Mouse (Mus musculus) fat pad, adult 2 months (tissue): ENCODE results near the gene Marveld1.
A peak's percentile ranks its signal among the peaks of the same experiment; 100 is the strongest.

Experiments
- DNase-seq: peaks from one replicate; pipeline ENCODE4 v3.0.0-alpha.2; 2011; ENCODE audit warnings: low read depth, low spot score; ENCODE audit errors: extremely low read depth

Gene Marveld1

DNA sequence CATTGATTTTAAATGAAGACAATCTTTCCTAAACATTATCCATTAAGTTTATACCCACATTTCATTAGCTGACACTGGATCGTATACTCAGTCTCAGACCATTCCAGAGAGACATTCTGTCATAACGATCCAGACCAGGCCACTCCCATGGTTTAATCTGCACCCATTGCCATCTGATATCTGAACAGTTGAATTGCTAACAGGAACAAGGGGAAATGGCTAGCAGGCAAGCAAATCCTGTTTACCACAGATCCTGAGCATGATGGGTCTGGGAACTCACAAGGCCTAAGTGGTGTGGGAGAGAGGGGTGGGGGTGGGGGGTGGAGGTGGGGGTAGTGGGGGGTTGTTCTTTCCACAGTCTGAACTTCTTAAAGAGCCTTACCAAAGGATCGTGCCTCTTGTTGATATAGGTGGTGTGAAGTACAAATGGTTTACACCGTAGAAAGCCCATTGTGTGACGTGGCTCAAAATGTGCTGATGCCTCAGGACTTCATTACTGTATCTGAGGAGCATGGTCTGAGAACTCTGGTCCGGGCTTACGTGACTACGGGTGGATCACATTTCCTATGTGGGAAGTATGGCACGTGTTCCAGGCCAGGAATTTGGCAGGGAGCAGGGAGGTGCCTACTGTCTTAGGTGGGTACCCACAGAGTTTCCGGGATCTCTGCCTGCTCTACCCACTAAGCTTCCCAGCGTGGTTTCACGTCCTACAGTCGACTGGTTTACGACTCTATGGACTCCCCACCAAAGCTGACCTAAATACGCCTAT, 8.5 kb upstream of the Marveld1 start:
- DNase-seq: no peak

DNA sequence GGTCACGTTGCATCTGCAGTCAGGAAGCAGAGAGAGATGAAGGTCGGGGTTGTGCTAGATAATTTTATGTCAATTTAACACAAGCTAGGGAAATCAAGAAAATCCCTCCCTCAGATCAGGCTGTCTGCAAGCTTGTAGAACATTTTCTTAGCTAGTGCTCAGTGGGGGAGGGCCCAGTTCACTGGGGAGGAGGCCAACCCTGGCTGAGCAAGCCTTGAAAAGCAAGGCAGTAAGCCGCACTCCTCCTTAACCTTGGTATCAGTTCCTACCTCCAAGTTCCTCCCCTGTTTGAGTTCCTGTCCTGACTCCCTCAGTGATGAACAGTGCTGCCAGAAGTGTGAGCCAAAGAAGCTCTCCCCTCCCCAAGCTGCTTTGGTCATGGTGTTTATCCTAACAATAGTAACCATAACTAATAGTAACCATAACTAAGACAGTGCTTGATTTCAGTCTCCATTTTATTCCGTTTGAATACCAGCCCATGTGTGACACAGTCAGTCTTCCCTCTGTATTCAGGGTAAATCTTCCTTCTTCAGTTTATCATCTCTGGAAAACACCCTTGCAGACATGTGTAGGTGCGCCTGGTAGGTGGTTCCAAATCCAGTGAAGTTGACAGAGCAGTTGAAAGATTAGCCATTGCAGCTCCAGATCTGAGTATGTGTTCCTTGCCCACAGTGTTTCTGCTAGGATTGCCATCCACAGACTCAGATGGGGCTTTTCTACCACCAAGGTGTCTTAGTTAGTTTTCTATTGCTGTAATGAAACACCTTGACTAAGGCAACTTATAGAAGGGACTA, 7.3 kb upstream of the Marveld1 start:
- DNase-seq: no peak

DNA sequence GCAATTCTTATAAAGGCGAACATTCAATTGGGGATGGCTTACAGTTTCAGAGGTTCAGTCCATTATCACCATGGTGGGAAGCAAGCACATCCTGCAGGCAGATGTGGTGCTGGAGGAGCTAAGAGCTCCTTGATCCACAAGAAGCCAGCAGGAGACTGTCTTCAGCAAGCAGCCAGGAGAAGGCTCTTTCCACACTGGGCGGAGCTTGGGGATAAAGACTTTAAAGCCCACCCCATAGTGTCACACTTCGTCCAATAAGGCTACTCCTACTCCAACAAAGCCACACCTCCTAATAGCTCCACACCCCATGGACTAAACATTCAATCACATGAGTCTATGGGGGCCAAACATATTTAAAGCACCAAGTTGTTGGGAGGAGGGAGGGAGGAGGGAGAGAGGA, 5.2 kb upstream of the Marveld1 start:
- DNase-seq: no peak

DNA sequence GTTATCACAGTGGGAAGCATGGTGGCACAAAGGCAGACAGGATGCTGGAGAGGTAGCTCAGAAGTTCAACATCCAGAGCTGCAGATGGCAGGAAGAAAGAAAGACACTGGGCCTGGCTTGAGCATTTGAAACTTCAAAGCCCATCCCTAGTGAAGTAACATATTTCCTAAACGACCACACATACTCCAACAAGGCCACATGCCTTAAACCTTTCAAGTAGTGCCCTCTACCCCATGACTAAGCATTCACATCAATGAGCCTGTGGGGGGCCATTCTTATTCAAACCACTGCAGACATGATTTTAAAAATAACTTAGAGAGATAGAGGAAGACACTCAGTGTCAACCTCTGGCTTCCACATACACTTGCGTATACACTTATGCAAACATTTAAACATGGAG, 4.4 kb upstream of the Marveld1 start:
- DNase-seq: no peak

DNA sequence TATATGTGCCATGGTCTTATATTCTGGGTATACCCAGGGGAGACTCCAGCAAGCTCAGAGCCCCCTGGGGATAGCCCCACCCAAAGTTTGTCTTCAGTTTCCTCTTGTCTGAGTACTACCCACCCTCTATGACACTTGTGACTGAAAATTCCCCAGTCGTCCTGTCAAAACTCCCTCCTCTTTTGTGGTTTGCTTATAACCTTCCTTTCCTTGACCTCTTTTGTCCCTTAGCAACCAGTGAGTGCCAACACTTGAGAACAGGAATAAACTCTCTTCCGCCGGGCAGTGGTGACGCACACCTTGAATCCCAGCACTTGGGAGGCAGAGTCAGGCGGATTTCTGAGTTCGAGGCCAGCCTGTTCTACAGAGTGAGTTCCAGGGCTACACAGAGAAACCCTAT, 3.1 kb upstream of the Marveld1 start:
- DNase-seq: no peak

DNA sequence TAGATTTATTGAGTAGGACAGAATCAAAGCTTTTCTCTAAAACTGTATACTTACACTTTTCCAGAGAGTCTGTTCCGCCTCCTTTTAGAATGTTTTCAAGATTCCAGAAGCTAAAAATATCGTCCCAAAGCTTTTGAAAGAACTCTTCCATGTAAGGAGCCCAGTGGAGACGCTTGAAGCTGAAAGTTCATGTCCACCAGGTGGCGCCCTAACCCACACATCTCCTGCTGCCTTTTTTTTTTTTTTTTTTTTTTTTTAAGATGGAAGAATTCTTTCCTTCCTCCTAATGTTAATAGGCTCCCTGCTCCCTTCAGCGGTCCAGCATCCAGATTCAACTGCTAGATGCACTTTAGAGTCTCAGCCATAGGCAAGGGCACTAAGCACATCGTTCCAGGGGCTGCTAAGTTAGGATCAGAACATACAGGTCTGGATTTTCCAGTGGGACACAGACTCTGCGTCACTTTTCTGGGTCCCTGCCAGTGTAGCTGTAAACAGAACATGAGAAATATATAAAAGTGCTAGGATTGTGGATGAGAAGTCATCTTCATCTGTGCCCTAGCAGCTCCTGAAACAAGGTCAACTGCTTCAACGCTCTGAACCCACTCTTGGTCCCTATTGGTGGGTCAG, 2.5 kb upstream of the Marveld1 start:
- DNase-seq: no peak

DNA sequence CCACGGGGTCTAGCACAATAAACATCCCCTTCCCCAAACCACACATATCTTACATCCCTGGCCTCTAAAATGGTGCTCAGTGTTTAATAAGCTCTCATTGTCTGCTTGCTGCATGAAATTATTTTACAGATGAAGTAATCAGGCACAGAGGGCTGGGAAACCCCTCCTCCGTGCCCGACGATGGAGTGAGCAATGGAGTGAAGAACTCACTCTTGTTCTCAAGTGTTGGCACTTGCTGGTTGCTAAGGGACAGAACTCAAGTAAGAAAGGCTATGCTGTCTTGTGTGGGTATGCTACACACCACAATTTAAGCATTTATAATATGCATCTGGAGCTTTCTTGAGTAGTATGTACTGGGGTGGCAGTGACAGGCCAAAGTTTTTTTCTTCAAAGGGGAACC, 2.0 kb upstream of the Marveld1 start:
- no peak for DNase-seq

DNA sequence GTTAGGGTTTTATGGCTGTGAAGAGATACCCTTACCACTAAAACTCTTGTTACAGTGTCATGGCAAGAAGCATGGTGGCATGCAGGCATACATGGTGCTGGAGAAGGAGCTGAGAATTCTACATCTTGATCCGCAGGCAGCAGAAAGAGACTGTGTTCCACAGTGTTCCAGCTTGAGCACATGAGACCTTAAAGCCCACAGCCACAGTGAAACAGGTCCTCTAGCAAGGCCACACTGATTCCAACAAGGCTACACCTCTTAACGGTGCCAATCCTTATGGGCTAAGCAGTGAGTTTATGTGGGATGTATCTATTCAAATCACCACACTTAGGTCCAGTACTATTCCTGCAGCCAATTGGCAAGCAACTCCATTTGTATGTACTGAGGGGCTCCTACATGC, 1.5 kb upstream of the Marveld1 start:
- no peak for DNase-seq

DNA sequence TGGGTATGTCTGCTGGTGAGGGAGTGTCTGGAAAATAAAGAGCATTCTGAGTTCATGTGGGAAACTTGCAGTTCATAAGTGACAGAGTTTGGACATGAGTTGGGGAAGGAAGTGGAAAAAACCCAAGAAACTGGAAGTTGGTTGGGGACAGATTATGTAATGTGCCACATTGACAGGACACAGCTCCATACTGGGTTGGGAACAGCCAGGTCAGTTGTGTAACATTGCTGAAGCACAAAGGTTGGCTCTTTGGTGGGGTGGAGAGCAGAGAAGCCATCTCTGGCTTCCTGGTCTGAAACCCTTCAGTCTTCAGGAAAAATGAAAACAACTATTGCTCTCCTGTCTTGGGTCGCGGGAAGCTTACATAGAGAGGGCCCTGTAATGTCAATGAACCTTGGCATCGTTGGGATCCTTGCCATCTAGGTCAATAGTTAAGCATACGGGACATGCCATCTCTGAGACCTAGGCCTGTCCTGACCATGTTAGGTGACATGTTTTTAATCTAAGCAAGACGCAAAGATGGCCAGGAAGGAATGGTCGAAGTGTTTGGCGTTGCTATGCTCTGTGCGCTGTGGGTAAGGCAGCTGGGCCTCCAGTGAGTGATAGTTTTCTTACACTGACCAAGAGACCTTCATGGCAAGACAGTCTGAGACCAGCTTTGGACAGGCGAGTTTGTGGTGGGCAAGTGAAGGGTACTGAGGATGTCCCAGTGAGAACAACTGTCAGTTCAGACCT, 757 bp upstream of the Marveld1 start:
- no peak for DNase-seq

DNA sequence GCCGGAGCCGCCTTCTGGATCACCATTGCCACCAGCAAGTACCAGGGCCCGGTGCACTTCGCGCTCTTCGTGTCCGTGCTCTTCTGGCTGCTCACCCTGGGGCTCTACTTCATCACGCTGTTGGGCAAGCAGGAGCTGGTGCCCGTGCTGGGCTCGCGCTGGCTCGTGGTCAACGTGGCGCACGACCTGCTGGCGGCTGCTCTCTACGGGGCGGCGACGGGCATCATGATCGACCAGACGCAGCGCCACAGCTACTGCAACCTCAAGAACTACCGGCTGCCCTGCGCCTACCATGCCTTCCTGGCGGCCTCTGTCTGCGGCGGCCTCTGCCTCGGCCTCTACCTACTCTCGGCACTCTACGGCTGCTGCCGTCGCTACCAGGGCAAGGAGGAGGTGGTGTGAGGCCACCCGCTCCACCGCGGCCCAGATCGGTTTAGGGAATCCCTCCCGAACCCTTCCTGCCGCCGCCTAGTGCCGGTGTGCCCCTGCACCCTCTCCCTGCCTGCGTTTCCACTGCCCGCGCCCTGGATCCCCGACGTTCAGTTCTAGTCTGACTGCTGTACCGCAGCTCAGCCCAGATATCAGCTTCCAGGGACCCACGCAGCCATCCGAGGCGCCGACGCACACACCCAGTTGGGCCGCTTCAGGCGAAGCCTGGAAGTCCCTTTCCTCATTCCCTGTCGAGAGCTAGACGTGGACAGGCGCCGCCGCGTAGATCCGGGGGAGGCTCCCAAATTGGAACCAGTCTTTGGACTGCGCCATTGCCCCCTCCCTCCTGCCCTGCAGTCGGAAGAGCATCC, 769 bp downstream of the Marveld1 start:
- no peak for DNase-seq

DNA sequence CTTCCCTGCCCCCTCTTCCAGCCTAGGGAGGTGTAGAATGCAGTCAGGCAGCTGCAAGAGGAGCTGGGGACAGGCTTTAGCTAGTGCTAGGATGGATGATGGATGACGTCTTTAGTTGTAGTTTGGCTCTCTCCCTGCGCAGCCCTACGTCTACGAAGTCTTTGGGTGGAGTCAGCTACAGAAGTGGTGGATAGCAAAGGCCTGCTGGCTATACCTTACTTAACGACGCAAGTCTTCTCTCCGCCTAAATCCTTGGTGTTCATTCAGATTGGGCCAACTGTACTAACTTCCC, 1.3 kb downstream of the Marveld1 start:
- no peak for DNase-seq

DNA sequence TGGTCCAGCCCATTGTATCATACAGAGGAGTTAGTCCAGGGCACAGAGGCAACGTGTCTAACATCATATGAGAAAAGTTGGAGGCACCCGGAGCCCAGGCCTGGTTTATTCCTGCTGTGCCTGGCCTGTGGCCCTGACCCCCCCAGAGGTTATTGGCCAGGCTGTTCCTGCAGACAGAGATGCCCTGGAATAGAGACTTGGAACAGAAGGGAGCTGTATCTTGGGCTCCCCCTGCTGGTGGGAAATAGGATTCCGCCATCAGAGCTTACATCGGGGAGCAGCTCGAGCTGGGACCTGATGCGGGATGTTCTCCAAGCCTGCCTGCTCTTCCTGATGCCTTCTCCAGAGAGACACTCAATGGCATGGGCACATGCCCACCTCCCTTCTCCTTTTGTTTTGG, 4.8 kb downstream of the Marveld1 start:
- DNase-seq: no peak

DNA sequence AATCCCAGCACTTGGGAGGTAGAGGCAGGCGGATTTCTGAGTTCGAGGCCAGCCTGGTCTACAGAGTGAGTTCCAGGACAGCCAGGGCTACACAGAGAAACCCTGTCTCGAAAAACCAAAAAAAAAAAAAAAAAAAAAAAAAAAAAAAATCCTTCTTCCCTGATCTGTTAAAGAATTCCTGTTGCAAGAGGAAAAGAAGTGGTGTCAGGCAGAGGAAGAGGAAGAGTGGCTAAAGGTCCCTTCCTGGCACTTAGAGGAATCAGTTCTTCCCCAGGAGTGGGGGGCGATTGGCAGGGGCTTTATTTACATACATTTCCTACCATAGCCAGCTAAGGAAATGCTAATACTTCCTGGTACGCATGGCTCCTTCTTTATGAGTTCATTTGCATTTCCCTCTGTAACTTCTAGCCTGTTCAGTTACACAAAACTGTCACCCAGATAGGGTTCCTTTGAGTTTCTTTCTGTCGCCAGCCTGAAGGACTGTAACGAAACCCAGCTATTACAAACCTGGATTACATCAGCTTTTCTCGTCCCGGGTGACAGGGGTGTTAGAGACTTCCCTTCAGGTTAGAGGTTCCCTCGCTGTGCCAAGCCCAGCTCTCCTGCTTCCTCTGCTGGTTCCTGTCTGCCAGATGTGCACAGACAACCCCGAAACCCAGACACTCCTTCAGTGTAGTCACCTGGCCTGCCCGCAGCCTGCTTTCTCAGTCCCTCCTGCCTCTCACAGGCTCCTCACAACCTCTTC, 10.5 kb downstream of the Marveld1 start:
- no peak for DNase-seq

DNA sequence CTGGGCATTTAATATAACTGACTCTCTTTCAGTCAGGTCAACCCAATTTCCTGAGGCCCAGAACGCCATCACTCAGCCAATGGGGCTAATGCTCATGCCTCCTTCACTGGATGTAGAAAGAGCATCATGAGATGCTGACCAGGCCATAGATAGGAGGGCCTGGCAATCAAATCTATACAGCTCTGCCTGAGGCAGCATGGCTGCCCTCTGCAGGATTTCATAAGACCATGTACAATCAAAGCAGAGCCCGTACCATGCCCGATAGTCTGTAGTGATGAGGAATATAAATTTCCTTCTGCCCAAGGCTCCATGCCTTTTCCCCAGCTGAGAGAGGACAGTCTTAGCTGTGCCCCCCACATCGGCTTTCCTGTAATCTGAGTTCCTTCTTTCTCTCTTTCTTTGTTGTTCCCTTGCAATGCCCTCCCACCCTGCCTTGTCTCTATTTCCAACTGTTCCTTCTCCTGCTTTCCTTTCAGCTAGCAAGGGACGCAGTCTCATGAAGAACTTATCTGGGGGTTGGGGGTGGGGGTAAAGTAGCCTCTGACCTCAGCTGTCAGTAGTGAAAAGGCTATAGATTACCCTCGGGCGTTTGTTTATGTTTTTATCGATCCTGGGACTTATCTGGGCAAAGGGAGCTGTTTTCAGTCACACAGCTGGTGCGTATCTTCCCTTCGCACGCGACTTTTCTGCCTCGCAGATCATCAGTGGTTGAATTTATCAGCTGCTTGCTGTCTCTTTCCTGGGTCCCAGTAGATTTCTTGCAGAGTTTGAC, 11.2 kb downstream of the Marveld1 start:
- DNase-seq: no peak

DNA sequence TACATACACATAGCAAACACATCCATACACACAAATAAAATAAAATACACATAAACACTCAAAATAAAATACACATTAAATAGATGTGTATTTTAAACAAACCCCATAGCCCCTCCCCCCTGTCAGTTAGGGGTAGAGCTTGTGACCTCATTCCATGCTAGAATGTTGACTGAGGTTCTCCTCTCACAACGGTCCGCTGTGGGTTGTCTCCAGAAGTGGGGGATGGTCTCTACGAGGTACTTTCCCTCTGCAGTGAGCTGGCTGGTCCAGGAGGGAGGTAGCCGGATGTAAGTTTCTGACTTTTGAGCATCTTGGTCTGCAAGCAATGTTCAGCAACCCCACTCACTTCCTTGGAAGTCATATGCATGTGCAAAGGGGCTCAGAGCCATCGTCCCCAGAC, 16.6 kb downstream of the Marveld1 start, which contains the start of gene Zfyve27:
TSS of gene Zfyve27 (plus strand) at position 188 of the 400 bp plus-strand sequence.
- no peak for DNase-seq

DNA sequence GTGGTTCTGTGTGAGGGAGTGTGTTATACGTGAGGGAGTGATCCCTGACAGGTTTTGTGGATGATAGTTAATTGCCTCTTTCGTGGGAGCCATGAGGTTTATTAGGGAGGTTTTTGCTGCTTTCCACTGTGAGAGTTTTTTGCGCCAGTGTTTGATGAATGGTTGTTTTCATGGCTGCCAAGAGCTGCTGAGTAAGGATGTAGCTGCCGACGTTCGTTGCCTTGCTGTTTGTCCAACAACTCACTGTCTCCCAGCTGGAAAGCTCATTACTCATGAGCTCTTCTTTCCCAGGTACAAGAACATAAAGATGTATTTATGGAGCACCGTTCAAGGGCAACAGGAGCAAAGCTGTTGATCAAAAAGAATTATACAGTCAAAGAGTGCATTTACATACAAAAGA, 17.0 kb downstream of the Marveld1 start:
- no peak for DNase-seq

DNA sequence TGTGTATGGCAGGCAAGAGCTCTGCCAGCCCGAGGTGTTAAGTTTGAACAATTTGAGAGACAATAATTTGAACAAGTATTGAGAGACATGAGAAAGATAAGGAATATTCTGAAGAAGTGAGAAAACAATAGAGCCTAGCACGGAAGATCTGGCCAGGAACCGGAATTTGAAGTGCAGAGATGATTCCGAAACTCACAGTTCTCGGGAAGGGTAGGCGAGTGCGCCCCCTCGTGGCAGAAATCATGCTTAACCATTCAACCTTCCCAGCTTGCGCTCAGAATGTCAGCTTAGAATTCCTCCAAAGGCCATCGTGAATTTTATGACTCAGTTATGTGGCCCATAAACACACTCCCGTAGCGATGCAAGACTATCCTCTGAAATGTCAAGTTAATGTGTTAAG, 18.9 kb downstream of the Marveld1 start:
- DNase-seq: no peak

DNA sequence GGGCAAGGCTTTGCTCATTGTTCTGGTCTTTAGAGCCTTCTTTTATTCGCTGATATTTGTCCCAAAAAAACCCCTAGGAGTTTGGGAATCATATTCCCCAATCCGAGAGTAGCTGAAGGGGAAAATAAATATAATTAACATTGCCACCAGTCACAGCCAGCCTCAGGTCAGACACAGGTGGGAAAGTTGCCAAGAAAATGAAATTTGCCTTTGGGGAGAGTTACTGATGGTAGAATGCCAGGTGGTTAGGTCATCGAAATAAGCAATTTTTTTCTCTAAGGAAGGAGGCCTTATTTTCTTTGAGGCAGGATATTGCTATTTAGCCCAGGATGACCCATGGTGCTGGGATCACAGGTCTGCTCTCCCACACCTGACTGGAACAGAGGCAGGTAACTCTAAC, 19.6 kb downstream of the Marveld1 start:
- DNase-seq: no peak

DNA sequence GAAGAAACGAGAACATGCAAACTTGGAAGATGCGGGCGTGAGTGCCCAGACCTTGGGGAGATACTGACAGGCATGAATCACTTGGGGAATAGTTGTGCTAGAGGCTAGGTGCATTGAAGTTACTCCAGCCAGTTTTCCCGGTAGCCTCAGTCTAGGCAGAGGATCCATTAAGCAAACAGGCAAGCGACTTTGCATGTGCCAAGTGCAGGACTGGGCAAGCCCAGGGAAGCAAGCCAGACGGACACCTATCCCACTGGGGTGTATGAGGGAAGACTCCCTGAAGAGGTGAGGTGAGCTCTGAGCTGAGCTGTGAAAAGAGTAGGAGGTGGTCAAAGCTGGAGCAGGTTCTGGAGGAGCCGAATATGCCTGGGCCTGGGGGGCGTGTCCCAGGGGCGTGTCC, 20.3 kb downstream of the Marveld1 start:
- DNase-seq: peak; percentile 79
